Mouse (Mus musculus): ENCODE data around the gene Rtl1.

DNA sequence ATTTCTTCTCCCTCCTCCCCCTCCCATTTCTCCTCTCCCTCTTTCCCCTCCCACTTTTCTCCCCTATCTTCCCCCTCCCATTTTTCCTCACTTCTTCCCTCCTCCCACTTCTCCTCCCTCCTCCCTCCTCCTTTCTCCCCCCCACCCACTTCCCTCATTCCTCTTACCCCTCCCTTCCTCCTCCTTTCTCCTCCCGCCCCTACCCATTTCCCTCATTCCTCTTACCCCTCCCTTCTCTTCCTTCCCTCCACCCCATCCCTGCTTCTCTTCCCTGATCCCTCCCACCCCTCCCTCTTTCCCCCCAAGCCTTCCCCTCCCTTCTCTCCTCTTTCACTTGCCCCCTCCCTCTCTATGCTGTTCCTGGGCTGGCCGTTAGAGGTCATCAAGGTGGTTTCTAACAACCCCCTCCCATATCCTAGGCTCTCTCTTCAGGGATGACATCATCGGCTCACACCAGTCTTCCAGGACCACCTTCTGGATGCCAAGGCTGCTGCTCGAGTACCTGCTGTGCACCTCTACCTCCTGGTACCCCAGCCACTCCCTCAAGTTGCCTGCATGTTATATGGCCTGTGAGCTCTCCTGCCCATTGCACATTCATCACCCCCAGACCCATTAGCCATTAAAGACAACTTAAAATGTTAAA, 56.7 kb downstream of the Rtl1 start:
- TF ChIP-seq TAL1 (IDR thresholded peaks at IDR 0.05; ENCODE audit: low read length) (no peak), GATA1 (IDR thresholded peaks at IDR 0.05; ENCODE audit: low read length) (no peak)
